Mouse (Mus musculus): ENCODE results near the gene Zfp654. TPM values are rescaled to one million over a fixed set of nuclear protein-coding genes. Genes with fewer than 3 reads are reported as not detected.

The Zfp654 gene
- total RNA-seq, 2 experiments from 2014 or later = 21.4 to 21.5 TPM

DNA sequence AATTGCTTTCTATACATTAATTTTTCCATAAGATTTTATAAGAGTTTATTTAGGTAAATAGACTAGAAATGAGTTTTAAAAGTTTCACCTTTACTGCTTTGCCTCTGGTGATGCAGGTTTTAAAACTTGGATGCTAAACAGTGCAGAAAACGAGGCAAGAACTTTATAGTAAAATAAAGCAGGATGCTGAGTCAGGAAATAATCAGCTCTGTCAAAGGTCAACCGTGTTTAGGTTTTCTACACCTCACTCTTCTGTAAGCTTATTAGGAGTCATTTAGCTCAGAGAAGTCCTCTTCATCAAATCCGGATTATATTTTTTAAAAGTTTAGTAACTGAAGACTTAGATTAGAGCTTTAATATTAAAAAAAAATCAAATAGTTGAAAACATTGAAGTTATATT is 5.5 kb upstream of the Zfp654 start:
- DNase-seq (ENCODE audit: low spot score in 2 of 2) = no peak

DNA sequence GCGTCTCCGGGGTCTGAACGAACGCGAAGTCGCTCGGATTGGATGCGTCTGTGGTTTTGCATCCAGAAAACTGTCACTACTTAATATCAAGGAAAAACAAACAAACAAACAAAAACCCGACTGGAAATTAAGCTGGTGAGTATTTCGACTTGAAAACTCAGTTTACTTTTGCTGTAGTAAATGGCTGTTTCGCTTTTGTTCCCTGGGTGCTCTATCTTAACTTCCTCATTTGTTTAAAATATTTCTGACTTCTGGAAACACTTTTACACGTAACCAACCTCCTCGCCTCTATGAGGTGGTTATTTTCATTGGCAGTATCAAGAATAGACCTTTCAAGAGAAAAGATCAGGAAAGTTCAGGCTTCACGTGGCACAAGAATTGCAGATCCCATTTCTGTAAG is 1.4 kb upstream of the Zfp654 start:
- no peak for DNase-seq (ENCODE audit: low spot score in 2 of 2)

DNA sequence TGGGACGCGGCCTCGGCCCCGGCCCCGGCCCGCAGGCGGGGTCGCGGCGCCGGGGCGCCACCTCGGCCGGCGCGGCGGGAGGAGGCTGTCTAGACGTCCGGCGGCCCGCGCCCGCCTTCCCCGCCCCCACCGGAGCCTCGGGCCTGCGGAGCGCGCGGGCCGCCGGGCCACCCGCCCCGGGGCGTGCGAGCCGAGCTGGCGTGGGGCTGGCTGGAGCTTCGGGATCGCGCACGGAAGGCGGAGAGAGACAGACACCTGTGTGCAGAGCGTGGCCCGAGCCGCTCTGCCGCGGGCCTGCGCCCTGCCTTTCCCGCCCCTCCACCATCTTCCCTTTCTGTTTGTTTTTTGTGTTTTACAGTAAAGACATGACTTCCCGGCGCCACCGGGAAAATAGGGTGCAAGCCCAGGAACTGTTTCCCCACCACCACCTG is 1.0 kb upstream of the Zfp654 start:
- DNase-seq (ENCODE audit: low spot score in 2 of 2) = peak; percentile 7 to 10

DNA sequence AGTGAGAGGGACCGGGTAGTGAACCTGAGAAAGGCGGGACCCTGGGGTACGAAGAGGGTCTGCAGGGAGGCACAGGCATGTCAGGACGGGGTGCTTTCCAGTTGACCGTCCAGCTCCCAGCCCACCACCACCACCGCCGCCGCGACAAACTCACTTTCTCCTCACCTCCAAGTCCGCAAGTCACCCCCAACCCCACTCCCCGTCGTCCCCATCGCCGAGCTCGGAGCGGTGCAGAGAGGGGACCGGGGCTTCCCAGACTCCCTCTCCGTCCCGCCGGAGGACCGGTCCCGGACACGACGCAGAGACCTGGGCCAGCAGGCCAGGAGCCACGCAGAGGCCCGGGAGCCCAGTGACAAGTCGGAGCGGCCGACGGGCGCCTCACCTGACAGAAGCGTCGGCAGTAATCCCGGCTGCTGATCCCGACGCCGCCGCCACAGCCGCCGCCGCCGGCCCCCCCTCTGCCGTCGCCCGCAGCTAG is 328 bp downstream of the Zfp654 start:
- peak in 1 of 2 experiments; percentile 37 for DNase-seq (ENCODE audit: low spot score in 2 of 2)

DNA sequence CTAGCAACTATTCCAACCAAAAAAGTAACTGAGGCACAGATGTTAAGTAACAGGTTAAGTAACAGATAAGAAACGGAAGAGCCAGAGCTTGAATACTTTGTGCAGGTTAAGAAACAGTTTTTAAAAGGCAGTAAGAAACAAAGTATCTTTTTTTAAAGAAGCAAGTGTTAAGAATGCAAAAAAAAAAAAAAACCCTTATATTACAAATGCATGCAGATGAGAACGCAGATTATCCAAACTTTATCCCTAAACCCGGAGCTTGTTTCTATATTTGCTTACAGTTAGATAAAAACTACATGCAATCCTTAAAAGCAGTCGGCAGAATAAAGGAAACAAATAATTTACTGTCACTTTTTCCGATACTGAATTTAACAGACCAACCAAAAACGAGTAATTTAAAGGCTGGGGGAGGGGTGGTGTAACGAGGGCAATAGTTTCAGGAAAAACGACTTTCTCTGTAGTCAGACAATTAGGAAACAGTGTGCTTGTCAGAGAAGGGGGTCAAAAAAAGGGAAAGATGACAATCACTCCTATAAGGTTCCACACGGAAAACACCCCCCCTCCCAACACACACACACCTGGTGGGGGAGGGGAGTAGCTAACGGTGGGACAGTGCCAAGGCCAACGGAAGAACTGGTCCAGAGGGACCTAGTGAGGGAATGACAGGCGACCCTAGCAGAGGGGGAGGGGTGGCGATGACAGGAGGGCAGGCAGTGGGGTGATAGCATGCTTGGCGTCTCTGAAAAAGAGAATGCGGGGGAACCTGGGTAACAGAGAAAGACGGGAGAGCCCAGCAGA is 966 bp downstream of the Zfp654 start:
- no peak for DNase-seq (ENCODE audit: low spot score in 2 of 2)

DNA sequence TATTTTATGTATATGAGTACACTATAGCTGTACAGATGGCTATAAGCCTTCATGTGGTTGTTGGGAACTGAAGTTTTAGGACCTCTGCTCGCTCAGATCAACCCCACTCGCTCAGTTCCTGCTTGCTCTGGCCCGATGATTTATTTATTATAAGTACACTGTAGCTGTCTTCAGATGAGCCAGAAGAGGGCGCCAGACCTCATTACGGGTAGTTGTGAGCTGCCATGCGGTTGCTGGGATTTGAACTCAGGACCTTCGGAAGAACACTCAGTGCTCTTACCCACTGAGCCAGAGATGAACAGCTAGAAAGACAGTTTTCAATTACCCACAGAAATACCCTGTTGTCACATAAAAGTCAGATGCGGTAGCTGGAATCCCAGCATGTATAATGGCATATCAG is 5.5 kb downstream of the Zfp654 start:
- no peak for DNase-seq (ENCODE audit: low spot score in 2 of 2)

DNA sequence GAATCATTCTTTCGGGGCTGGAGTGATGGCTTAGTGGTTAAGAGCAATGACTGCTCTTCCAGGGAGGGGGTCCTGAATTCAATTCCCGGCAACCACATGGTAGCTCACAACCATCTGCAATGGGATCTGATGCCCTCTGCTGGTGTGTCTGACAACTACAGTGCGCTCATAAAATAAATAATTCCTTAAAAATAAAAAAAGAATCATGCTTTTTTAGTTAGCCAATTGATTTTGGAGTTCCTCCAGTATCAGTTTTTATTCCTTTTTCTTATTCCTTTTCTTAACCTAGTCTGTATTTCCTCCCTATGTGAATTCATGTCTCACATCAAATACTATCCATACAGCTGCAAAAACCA is 9.1 kb downstream of the Zfp654 start:
- DNase-seq (ENCODE audit: low spot score in 2 of 2) = no peak

DNA sequence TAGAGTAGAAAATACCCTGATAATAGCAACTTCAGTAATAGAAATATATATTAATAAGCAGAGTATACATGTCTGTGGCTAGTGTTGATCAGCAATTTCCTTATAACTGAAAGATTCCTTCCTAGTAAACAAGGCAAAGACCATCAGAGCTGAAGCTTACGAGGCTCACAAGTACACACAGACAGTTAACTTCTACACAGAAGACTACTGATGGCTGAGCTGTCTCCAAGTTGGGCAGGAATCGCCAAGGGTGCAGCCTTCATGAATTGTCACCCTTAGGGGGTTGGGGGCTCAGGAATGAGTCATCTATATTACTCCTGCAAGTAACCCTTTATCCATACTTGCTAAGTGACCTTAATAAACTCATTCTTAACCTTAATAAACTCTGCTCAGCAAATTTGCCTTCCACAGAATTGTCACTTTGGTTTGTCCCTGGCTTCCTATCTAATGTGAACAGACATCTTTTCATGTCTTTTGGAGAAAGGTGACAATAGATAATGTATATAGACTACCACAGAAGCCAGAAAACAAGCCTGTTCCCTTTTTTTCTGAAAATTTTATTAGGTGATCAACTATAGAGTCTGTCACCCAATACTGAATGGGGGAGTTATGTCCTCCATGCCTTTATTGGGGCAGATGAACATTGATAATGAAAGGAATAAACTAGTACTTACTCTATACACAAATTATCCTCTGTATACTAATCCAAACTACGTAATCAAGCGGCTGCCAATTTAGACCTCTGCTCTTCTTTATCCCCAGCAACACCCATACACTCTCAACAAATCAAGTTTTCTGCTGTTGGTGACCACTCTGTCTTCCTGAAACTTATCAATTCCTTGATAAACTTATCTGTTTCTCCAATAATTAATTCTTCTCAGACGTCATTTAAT is 9.7 kb downstream of the Zfp654 start:
- DNase-seq (ENCODE audit: low spot score in 2 of 2) = no peak

DNA sequence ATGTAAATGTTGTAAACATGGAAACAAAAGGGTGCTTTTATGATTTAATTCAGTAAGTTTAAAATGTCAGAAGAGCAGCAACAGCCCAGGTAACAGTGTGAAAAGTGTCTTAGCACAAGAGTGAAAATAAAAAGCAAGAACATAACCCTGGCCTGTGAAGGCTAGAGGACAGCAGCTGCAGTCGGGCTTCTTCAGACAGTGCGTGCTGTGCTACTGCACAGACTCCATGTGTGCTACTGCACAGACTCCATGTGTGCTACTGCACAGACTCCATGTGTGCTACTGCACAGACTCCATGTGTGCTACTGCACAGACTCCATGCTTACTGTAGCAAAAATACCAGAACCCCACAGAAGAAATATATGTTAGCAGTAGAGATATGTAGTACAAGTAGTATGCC is 14.7 kb downstream of the Zfp654 start:
- no peak for DNase-seq (ENCODE audit: low spot score in 2 of 2)

DNA sequence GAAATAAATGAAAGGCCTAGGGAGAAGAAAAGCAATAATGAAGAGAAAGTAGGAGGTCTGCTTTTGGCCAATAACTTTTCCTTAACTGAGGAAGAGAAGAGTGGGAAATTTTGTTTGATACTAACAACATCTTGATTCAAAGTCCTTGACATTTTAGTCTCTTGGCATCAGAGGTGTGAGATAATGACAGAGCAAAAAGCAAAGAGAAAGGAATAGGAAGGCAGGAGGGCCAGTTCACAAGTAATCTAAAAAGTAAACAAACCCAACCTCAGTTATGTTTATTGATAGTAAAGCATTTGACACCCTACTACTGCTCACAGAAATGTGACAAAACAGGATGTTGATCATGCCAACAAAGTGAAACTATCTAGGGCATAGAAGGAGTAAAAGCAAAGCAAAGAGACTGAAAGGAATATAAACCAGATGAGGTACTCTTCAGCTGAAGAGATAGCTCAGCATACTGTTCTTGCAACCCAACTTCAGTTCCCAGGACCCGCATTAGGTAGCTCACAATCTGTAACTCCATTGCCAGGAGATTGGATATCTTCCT is 15.4 kb downstream of the Zfp654 start:
- no peak for DNase-seq (ENCODE audit: low spot score in 2 of 2)

DNA sequence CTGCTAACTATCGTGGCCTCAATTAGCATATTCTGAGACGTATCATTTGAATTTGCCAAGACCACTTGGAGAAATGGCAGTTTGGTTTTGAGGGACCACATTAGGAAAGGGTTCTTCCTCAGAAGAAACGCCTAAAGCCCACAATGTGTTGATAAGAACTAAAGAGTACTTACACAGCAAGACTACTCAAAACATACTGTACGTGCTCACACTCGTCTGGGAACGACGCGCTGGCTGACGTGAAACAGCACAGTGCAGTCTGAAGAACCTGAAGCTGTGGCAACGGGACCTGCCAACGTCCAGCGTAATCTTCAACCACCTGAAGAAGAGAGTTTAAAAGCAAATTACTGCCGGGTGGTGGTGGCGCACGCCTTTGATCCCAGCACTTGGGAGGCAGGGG is 21.2 kb downstream of the Zfp654 start:
- no peak for DNase-seq (ENCODE audit: low spot score in 2 of 2)

DNA sequence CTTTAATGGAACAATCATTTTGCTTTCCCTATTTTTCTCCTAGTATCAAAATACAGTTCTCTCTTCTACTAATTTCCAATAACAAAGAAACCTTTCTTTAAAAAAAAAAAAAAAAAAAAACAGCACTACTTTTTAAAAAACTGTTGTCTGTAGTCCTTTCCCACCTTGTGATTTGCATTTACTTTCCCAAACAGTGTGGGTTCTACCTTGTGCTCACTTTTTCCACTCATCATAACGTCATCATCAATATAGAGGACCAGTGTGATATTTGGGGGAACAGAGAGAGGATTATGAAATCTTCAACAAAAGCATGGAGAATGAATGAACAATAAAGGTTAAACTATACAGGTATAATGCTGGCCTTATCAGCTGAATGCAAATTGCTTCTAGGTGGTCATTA is 27.0 kb downstream of the Zfp654 start:
- no peak for DNase-seq (ENCODE audit: low spot score in 2 of 2)

DNA sequence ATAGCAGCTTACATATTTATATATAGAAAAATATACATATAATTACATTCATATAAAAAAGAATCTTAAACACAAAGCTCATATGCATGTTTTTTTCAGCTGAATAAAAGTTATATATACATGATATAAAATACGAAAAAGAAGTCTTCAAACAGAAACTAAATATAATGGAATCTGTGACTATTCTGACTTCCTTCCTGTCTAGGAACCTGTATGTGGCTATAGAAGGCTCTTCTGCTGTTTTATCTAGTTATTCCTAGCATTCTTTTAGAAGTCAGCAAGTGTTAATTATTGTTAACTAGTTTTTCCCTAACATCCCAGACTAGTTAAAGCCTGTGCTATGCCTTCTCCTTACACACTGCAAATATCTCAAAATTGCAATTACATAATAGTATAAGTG is 27.6 kb downstream of the Zfp654 start:
- no peak for DNase-seq (ENCODE audit: low spot score in 2 of 2)

DNA sequence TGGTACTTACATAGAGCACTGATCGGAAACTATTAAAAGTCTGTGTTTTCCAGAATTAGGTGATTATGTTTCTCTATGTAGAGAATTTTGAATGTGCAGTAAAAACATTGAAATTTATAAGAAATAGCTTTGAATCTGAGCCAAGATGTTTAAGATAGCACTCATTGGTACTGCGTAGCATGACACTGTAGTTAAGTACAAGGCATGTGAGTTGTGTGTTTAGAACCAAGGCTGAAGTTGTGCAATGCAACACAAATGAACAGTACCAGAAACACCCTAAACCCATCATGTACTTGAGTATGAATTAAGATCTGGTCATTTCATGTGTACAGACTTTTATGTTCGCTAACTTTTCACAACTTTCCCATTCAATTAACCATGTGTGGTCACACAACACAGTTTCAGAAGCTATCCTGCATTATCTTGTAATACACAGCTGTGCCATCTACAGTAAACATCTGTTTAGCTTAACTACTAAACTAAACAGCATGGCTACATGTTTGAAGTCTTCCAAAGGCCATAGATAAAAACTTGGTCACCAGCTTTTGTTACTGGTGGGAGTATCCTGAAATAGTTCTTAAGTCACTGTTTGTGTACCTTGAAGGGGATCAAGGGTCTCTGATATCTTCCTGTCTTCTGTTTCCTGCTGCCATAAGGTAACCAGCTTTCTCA is 34.2 kb downstream of the Zfp654 start:
- no peak for DNase-seq (ENCODE audit: low spot score in 2 of 2)

DNA sequence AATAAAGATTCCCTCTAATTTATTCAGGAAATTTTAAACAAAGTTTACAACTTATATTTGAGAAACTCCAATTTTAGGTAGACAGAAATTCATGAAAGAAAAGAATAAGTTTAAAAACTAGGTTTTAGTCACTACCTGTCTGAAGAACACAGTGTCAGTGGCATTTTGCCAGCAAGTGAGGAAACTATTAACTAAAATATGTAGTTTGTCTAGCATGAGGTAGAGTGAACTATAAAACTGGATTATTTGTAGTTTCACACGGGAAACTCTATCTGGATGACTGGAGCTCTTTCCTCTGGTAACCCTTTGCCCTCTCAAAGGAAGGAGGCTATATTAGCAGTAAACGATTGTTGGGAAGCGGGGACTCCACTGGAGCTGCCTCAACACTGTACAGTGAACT is 48.4 kb downstream of the Zfp654 start:
- no peak for DNase-seq (ENCODE audit: low spot score in 2 of 2)

DNA sequence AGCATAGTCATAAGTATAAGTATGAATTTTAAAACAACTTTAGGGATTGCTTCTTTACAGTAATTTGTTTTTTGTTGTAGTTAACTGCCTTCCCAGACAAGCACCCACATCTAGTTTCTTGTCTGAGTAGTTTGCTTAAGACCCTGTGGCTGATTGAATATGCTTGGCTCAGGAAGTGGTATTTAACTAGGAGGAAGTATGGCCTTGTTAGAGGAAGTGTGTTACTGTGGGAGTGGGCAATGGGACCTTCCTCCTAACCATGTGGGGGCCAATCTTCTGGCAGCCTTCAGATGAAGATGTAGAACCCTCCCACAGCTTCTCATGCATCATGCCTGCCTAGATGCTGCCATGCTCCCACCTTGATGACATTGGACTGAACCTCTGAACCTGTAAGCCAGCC is 49.8 kb downstream of the Zfp654 start:
- no peak for DNase-seq (ENCODE audit: low spot score in 2 of 2)

DNA sequence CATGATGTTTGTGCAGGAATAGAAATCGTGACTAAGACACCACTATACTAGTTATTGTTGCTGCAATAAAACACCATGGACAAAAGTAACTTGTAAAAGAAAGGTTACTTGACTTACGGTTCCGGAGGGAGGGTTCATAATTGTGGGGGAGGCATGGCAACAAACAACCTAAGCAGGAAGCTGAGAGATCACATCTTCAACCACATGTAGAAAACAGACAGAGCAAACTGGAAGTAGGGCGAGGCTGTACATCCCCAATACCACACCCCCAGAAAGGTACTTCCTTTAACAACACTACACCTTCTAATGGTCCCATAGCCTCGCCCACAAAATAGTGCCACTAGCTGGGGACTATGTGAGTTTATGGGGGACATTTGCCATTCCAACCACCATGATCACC is 51.1 kb downstream of the Zfp654 start:
- no peak for DNase-seq (ENCODE audit: low spot score in 2 of 2)

DNA sequence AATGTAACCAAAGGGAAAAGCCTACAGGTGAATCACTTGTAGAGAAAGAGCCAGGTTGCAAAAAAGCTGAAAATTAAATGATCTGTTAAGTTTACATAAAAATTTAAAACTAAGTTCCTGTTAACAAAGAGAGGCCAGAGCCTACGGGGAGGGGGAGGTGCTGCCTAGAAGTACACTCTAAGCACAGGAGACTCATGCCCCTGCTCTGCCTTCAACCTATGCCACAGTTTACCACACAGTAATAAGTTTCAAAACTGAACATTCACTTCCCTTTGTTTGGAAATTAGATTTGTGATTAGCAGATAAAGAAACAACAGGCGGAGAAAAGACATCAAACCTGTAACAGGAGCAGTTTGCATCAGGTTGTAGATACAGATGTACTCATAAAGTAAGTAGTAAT is 56.6 kb downstream of the Zfp654 start:
- no peak for DNase-seq (ENCODE audit: low spot score in 2 of 2)

DNA sequence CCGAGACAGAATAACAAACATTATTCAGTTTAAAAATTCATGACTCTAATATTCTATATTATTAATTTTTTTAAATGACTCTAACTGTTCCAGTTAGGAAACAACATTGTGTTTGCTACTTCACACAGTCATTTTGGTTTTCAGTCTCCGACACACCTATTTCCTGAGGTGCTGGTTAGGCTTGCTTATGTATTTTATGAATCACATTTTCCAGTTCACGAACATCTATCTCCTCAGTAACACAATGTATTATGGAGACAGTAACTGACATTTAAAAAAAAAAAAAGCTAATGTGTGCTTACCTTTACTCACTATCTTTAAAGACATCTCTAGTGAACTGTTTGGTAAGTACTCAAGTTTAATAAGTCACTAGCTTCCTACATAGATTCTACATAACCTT is 61.7 kb downstream of the Zfp654 start:
- DNase-seq (ENCODE audit: low spot score in 2 of 2) = no peak

DNA sequence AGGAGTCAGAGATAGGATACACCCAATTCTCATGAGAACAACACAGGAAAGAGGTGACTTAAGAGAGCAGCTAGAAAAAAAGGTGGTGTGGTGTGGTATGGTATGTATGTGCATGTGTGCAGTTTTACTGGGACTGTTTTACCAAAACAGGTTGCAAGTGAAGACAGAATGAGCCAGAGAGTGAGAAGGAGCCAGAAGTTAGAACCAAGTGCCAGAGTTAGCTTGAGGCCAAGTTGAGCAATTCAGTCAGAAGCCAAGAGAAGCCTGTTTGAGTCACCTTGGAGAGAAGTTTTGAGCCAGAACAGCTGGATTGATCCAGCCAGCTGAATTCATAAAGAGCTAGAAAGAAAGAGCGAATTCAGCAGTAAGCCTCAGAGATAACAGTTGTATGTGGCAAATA is 75.9 kb downstream of the Zfp654 start:
- DNase-seq (ENCODE audit: low spot score in 2 of 2) = no peak

DNA sequence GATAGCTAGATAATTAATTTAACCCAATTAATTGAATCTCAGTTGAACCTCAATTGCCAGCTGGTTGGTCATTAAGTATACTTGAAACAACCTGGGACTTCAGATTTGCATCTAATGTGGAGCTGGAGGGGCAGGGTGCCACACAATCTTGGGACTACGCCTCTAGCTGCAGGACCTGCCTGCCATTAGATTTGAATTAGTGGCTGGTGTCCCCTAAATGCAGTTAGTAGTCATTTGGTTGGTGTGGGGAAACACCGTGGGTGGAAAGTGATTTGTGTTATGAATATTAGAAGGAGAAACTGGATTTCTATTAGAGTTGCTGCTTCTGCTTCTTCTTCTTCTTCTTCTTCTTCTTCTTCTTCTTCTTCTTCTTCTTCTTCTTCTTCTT is 80.0 kb downstream of the Zfp654 start:
- no peak for DNase-seq (ENCODE audit: low spot score in 2 of 2)

Data from adrenal gland, postnatal 4 days (tissue).